Mouse (Mus musculus) neural tube, embryonic 12.5 days (tissue): ENCODE data around the gene Fam131b. TPM values are rescaled to one million over a fixed set of nuclear protein-coding genes. Genes with fewer than 3 reads are reported as not detected.
A peak's percentile ranks its signal among the peaks of the same experiment; 100 is the strongest.

ENCODE experiments used
- ATAC-seq: fragments of 200-750 bp; cut with Nextera tagmentation; 2 replicates; pipeline ENCODE4 v1.8.0; 2017; ENCODE audit warnings: low read depth, mild to moderate bottlenecking, moderate TSS enrichment, moderate library complexity; ENCODE audit not compliant: low FRiP score
- H3K27ac ChIP-seq: fragments of 300-500 bp; sonication (generic); 2 replicates; pipeline ENCODE4 v1.5.1; 2016
- H3K27me3 ChIP-seq: fragments of 300-500 bp; sonication (generic); replicated peaks from 2 replicates; pipeline ENCODE4 v1.6.1; 2016; ENCODE audit warnings: mild to moderate bottlenecking
- H3K36me3 ChIP-seq: fragments of 300-500 bp; sonication (generic); 2 replicates; pipeline ENCODE4 v1.6.1; 2016; ENCODE audit warnings: mild to moderate bottlenecking
- H3K4me1 ChIP-seq: fragments of 300-500 bp; sonication (generic); 2 replicates; pipeline ENCODE4 v1.6.1; 2016
- H3K4me2 ChIP-seq: fragments of 300-500 bp; sonication (generic); replicated peaks from 2 replicates; pipeline ENCODE4 v1.6.1; 2016; ENCODE audit warnings: mild to moderate bottlenecking
- H3K4me3 ChIP-seq: fragments of 300-500 bp; sonication (generic); 2 replicates; pipeline ENCODE4 v1.5.1; 2016
- H3K9ac ChIP-seq: fragments of 300-500 bp; sonication (generic); 2 replicates; pipeline ENCODE4 v1.6.1; 2016; ENCODE audit warnings: mild to moderate bottlenecking
- H3K9me3 ChIP-seq: fragments of 300-500 bp; sonication (generic); 2 replicates; pipeline ENCODE4 v1.6.1; 2016; ENCODE audit warnings: mild to moderate bottlenecking
- WGBS: fragments of 180-500 bp; shearing (Covaris S2); methylation state at CpG from one replicate; pipeline ENCODE4 v1.1.7; 2016; 5-methylcytosine and 5-hydroxymethylcytosine counted together
- polyA plus RNA-seq: library from polyadenylated mRNA; unstranded; fragments of >200 nt; fragmentation: Nextera tagmentation; extraction: Ambion mirVana; gene quantifications from 2 replicates; pipeline ENCODE4 v1.2.1, GENCODE M21; 2016

The Fam131b gene
- polyA plus RNA-seq, 1 experiment from 2014 or later, result 6.4 TPM

GRCm38 (mm10) chr6:42342171-42342570 is 17.7 kb upstream of the Fam131b start:
- WGBS, result 78% methylated on average over 1 of the region's 1 CpGs
- no peak overlapping the region for H3K4me2 ChIP-seq
- no peaks in the 10 kb centered on the region for H3K27me3 ChIP-seq
- no peaks in the 10 kb centered on the region for H3K9me3 ChIP-seq
- no peak overlapping the region for H3K27ac ChIP-seq
- H3K36me3 ChIP-seq, result no peaks in the 10 kb centered on the region
- H3K4me1 ChIP-seq, result no peaks in the 10 kb centered on the region
- H3K4me3 ChIP-seq, result no peak overlapping the region
- ATAC-seq, result no peak
- H3K9ac ChIP-seq, result no peak overlapping the region

DNA sequence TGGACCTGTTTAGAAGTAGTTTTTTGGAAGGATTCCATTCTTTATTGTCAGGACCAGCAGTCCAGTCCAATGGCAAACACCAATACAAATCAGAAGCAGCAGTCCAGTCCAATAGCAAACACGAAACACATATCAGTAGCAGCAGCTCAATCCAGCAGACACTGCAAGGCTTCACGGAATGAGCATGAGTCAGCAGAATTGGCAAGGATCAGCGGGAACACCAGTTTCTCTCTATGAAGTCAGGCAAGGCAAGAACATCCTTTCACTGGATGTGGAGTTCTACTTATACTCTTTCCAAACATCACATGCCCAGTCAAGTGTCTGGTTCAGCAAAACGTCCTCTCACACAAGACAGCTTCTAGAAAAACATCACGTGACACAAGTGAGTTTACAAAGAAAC is 15.5 kb upstream of the Fam131b start:
- 88% methylated on average over 5 of the region's 5 CpGs for WGBS
- ATAC-seq, result no peak

DNA sequence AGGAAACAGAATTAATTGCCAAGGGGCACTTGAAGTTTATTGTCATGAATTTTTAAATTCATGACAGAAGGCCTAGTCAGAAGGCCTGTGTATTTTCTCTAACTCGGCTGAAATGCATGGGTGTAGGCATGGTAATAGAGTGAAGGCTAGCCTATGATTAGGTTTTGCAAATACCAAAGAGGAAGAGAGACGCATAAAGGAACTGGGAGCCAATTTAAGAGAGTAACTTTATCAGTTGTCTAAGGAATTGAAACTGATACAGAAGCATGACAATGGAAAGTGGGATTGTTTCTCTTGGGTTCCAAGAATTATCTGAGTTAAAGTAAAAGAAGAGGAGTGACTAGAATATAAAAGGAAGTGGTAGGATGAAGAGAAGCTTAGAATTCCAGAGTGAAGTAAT is 14.7 kb upstream of the Fam131b start:
- H3K4me3 ChIP-seq, result no peak overlapping the region
- no peak overlapping the region for H3K4me2 ChIP-seq
- H3K9me3 ChIP-seq, result no peaks in the 10 kb centered on the region
- H3K4me1 ChIP-seq, result no peaks in the 10 kb centered on the region
- H3K9ac ChIP-seq, result no peak overlapping the region
- no peak for ATAC-seq
- no peak overlapping the region for H3K27ac ChIP-seq
- WGBS, result 87% methylated on average over 2 of the region's 2 CpGs
- H3K36me3 ChIP-seq, result no peaks in the 10 kb centered on the region
- H3K27me3 ChIP-seq, result no peaks in the 10 kb centered on the region

More for the DNA sequence above, 15.5 kb upstream of the Fam131b start:
- Histone ChIP-seq H3K27me3 (no peaks in the 10 kb centered on the region), H3K4me3 (no peak overlapping the region), H3K9ac (no peak overlapping the region), H3K36me3 (no peaks in the 10 kb centered on the region), H3K4me2 (no peak overlapping the region), H3K27ac (no peak overlapping the region), H3K4me1 (no peaks in the 10 kb centered on the region), H3K9me3 (no peaks in the 10 kb centered on the region)

DNA sequence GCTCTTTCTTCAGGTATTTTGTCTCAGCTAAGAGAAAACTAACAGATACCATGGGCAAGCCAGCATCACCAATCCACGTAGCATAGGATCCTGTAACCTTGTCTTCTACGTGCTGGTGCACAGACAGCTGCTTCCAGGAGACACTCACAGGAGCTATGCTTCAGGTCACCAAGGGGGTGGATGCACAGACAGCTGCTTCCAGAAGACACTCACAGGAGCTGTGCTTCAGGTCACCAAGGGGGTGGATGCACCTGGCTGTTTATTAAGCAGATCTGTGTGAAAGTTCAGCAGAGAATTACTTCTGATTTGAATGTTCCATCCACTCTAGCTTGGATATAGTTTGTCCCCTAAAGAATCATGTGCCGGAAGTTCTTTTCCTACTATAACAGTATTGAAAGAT is 6.5 kb upstream of the Fam131b start:
- Histone ChIP-seq H3K4me2 (no peak overlapping the region), H3K9ac (no peak overlapping the region), H3K36me3 (no peaks in the 10 kb centered on the region), H3K9me3 (no peaks in the 10 kb centered on the region), H3K27ac (no peak overlapping the region), H3K27me3 (no peaks in the 10 kb centered on the region), H3K4me1 (no peaks in the 10 kb centered on the region), H3K4me3 (no peak overlapping the region)
- 89% methylated on average over 3 of the region's 3 CpGs for WGBS
- no peak for ATAC-seq

GRCm38 (mm10) chr6:42330216-42330615 is 5.8 kb upstream of the Fam131b start:
- 80% methylated on average over 3 of the region's 3 CpGs for WGBS
- no peak for ATAC-seq
- Histone ChIP-seq H3K4me3 (no peak overlapping the region), H3K27me3 (no peaks in the 10 kb centered on the region), H3K4me2 (no peak overlapping the region), H3K9me3 (no peaks in the 10 kb centered on the region), H3K9ac (no peak overlapping the region), H3K4me1 (no peaks in the 10 kb centered on the region), H3K36me3 (no peaks in the 10 kb centered on the region), H3K27ac (no peak overlapping the region)

GRCm38 (mm10) chr6:42328757-42329156 is 4.3 kb upstream of the Fam131b start:
- Histone ChIP-seq H3K4me2 (no peak overlapping the region), H3K4me3 (no peak overlapping the region), H3K27me3 (no peaks in the 10 kb centered on the region), H3K4me1 (no peaks in the 10 kb centered on the region), H3K36me3 (no peaks in the 10 kb centered on the region), H3K9me3 (no peaks in the 10 kb centered on the region), H3K27ac (no peak overlapping the region), H3K9ac (no peak overlapping the region)
- no peak for ATAC-seq
- WGBS, result 84% methylated on average over 3 of the region's 3 CpGs

GRCm38 (mm10) chr6:42326509-42326908 is 2.1 kb upstream of the Fam131b start:
- no peak overlapping the region for H3K27ac ChIP-seq
- H3K9me3 ChIP-seq, result no peaks in the 10 kb centered on the region
- 97% methylated on average over 3 of the region's 3 CpGs for WGBS
- H3K4me3 ChIP-seq, result no peak overlapping the region
- no peak overlapping the region for H3K9ac ChIP-seq
- no peak overlapping the region for H3K4me2 ChIP-seq
- H3K4me1 ChIP-seq, result peaks cover 6% of the 10 kb centered on the region; the same call in 1 of the 2 replicates
- no peaks in the 10 kb centered on the region for H3K27me3 ChIP-seq
- ATAC-seq, result no peak
- peaks cover 2% of the 10 kb centered on the region; the same call in 1 of the 2 replicates for H3K36me3 ChIP-seq

- WGBS, result 3% methylated on average over 7 of the region's 7 CpGs
- no peak overlapping the region for H3K27ac ChIP-seq
- peak; percentile 11; the same call in 1 of the 2 replicates for ATAC-seq
These were observed 796 bp upstream of the Fam131b start for GRCm38 (mm10) chr6:42325268-42325609.

DNA sequence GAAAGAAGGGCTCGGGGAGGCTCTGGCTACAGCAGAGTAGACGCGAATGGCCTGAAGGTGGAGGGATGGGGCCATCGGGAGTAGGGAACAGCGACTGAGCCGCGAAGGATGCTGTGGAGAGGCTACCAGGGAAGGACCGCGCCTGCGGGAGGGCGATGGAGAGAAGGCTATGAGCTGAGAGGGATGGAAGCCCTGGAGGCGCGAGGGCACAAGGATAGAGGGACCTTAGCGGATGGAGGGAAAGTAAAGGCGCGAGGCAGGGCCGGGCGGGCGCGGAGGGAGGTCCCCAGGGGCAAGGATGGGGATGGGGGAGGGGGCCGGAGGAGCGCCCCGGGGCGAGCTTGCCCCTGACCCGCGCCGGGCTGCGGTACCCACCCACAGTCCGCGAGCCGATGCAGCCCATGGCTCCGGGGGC is 369 bp downstream of the Fam131b start:
- 0% methylated on average over 23 of the region's 32 CpGs for WGBS
- Histone ChIP-seq H3K9ac (peak overlapping the region; percentile 85), H3K27ac (peak overlapping the region; percentile 87), H3K36me3 (peaks cover 11% of the 10 kb centered on the region; the same call in 1 of the 2 replicates), H3K4me3 (peak overlapping the region; percentile 76), H3K27me3 (no peaks in the 10 kb centered on the region), H3K4me2 (peak overlapping the region; percentile 87), H3K4me1 (peaks cover 6% of the 10 kb centered on the region; the same call in 1 of the 2 replicates), H3K9me3 (no peaks in the 10 kb centered on the region)
- ATAC-seq, result peak; percentile 76

More at GRCm38 (mm10) chr6:42325268-42325609, 796 bp upstream of the Fam131b start:
- Histone ChIP-seq H3K9me3 (no peaks in the 10 kb centered on the region), H3K4me2 (peak overlapping the region; percentile 87), H3K4me1 (peaks cover 6% of the 10 kb centered on the region; the same call in 1 of the 2 replicates), H3K9ac (peak overlapping the region; percentile 85; the same call in 1 of the 2 replicates), H3K27me3 (no peaks in the 10 kb centered on the region), H3K36me3 (peaks cover 11% of the 10 kb centered on the region; the same call in 1 of the 2 replicates), H3K4me3 (peak overlapping the region; percentile 76)

- Histone ChIP-seq H3K27ac (peak overlapping the region; percentile 87; the same call in 1 of the 2 replicates), H3K9ac (peak overlapping the region; percentile 85), H3K4me2 (peak overlapping the region; percentile 87), H3K36me3 (peaks cover 15% of the 10 kb centered on the region; the same call in 1 of the 2 replicates), H3K4me3 (peak overlapping the region; percentile 76), H3K9me3 (no peaks in the 10 kb centered on the region), H3K4me1 (peaks cover 6% of the 10 kb centered on the region; the same call in 1 of the 2 replicates), H3K27me3 (no peaks in the 10 kb centered on the region)
- WGBS, result under 1% methylated on average over 28 of the region's 28 CpGs
- ATAC-seq, result peak; percentile 51
These were observed 924 bp downstream of the Fam131b start for GRCm38 (mm10) chr6:42323371-42324066.

- WGBS, result 93% methylated on average over 4 of the region's 4 CpGs
- no peak for ATAC-seq
These were observed 6.2 kb downstream of the Fam131b start for GRCm38 (mm10) chr6:42318293-42318692.

GRCm38 (mm10) chr6:42310427-42311053 is 13.9 kb downstream of the Fam131b start:
- H3K36me3 ChIP-seq, result peaks cover 56% of the 10 kb centered on the region
- H3K4me2 ChIP-seq, result no peak overlapping the region
- no peaks in the 10 kb centered on the region for H3K27me3 ChIP-seq
- H3K9ac ChIP-seq, result no peak overlapping the region
- H3K27ac ChIP-seq, result no peak overlapping the region
- 88% methylated on average over 2 of the region's 2 CpGs for WGBS
- no peaks in the 10 kb centered on the region for H3K9me3 ChIP-seq
- no peak overlapping the region for H3K4me3 ChIP-seq
- no peaks in the 10 kb centered on the region for H3K4me1 ChIP-seq
- no peak for ATAC-seq

More at GRCm38 (mm10) chr6:42318293-42318692, 6.2 kb downstream of the Fam131b start:
- Histone ChIP-seq H3K9me3 (no peaks in the 10 kb centered on the region), H3K9ac (no peak overlapping the region), H3K27ac (no peak overlapping the region), H3K36me3 (peaks cover 44% of the 10 kb centered on the region), H3K4me2 (no peak overlapping the region), H3K27me3 (no peaks in the 10 kb centered on the region), H3K4me3 (no peak overlapping the region), H3K4me1 (peaks cover 2% of the 10 kb centered on the region; the same call in 1 of the 2 replicates)
